Mouse (Mus musculus) embryonic facial prominence, embryonic 11.5 days (tissue): ENCODE measurements around the gene Trpm6. TPM values are rescaled to one million over a fixed set of nuclear protein-coding genes. Genes with fewer than 3 reads are reported as not detected.

Experiments used
- ATAC-seq: fragments of 200-750 bp; cut with Nextera tagmentation; replicated peaks from 2 replicates; pipeline ENCODE4 v1.8.0; 2017; ENCODE audit warnings: low read depth; ENCODE audit not compliant: insufficient number of reproducible peaks, low FRiP score, low TSS enrichment
- DNase-seq: peaks from one replicate; pipeline ENCODE4 v3.0.0-alpha.2; 2015; ENCODE audit warnings: low spot score
- H3K27ac ChIP-seq: fragments of 300-500 bp; sonication (generic); replicated peaks from 2 replicates; pipeline ENCODE4 v1.5.1; 2014; ENCODE audit warnings: mild to moderate bottlenecking, low read depth, low read length, control low read depth
- H3K27me3 ChIP-seq: fragments of 300-500 bp; sonication (generic); 2 replicates; pipeline ENCODE4 v1.6.1; 2014; ENCODE audit warnings: mild to moderate bottlenecking, low read length, moderate library complexity, mixed read lengths; ENCODE audit not compliant: control insufficient read depth, insufficient read depth
- H3K36me3 ChIP-seq: fragments of 300-500 bp; sonication (generic); replicated peaks from 2 replicates; pipeline ENCODE4 v1.6.1; 2014; ENCODE audit warnings: low read depth, mild to moderate bottlenecking, low read length, moderate library complexity, mixed read lengths; ENCODE audit not compliant: control insufficient read depth, insufficient read depth
- H3K4me1 ChIP-seq: fragments of 300-500 bp; sonication (generic); 2 replicates; pipeline ENCODE4 v1.6.1; 2014; ENCODE audit warnings: low read length, mixed read lengths; ENCODE audit not compliant: control insufficient read depth, insufficient read depth
- H3K4me2 ChIP-seq: fragments of 300-500 bp; sonication (generic); 2 replicates; pipeline ENCODE4 v1.6.1; 2014; ENCODE audit warnings: low read depth, mild to moderate bottlenecking, control low read depth, low read length, moderate library complexity
- H3K4me3 ChIP-seq: fragments of 300-500 bp; sonication (generic); 2 replicates; pipeline ENCODE4 v1.5.1; 2014; ENCODE audit warnings: low read depth, low read length, control low read depth
- H3K9ac ChIP-seq: fragments of 300-500 bp; sonication (generic); replicated peaks from 2 replicates; pipeline ENCODE4 v1.6.1; 2014; ENCODE audit warnings: mild to moderate bottlenecking, control low read depth, low read length
- H3K9me3 ChIP-seq: fragments of 300-500 bp; sonication (generic); replicated peaks from 2 replicates; pipeline ENCODE4 v1.6.1; 2016; ENCODE audit warnings: mild to moderate bottlenecking, low read length, inconsistent platforms, mixed read lengths; ENCODE audit not compliant: control insufficient read depth
- WGBS: fragments of 180-500 bp; shearing (Covaris S2); extraction: QIAGEN DNeasy Blood & Tissue Kit; methylation state at CpG from one replicate; pipeline ENCODE4 v1.1.7; 2014; 5-methylcytosine and 5-hydroxymethylcytosine counted together
- polyA plus RNA-seq: library from polyadenylated mRNA; unstranded; fragments of >200 nt; fragmentation: Nextera tagmentation; extraction: Ambion mirVana; gene quantifications from 2 replicates; pipeline ENCODE4 v1.2.1, GENCODE M21; 2014

The Trpm6 gene
- polyA plus RNA-seq, 1 experiment from 2014 or later, result 0.66 TPM

DNA sequence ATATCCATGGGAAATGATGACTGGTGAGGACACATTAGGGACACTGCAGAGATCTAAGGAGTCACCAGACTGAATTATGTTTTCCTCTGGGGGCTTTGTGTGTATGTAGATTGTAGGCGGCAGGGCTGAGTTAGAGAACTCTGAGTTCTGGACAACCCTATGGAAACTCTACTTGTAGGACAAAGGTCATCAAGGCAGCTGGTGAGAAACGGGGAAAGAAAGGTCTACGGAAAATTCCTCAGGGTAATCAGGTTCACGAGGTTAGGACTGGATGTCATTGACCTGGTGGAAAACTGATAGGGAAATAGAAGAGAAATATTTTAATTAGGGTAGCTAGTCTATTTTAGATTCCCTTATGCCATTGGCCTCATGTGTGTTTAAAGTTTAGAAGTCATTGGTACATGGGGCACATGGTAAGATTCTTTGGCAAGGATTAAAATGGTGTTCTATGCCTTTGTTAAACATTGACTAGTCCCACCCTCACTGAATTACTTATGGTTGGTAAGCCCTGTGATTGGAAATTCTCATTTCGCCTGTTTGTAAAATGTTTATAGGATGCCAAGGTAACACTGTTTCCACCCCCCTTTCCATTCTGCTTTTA, 23.2 kb downstream of the Trpm6 start:
- no peaks in the 10 kb centered on the region for H3K4me1 ChIP-seq
- ATAC-seq (no peak), DNase-seq (no peak)
- no peak overlapping the region for H3K4me3 ChIP-seq
- no peaks in the 10 kb centered on the region for H3K27me3 ChIP-seq
- no peak overlapping the region for H3K4me2 ChIP-seq
- H3K27ac ChIP-seq, result no peak overlapping the region
- no peak overlapping the region for H3K9ac ChIP-seq
- 70% methylated on average over 5 of the region's 5 CpGs for WGBS
- H3K9me3 ChIP-seq, result no peaks in the 10 kb centered on the region
- H3K36me3 ChIP-seq, result no peaks in the 10 kb centered on the region

DNA sequence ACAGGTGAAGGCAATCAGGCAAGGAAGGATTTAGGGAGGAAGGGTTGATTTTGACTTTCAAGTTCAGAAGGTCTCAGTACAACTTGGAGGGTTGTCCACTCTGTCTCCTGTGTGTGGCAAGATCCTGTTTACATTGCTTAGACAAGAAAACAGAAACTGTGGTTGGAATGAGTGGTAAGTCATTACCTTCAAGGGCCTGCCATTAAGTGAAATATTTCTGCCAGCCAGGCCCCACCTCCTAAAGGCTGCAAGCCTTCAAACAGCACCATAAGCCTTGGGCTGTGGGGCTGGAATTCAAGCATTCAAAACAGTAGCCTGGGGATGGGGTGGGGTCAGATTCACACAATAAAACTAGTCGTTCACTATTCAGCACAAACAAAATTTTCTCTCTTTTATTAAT, 24.3 kb downstream of the Trpm6 start:
- ATAC-seq (no peak), DNase-seq (no peak)
- H3K4me3 ChIP-seq, result no peak overlapping the region
- no peaks in the 10 kb centered on the region for H3K27me3 ChIP-seq
- no peaks in the 10 kb centered on the region for H3K9me3 ChIP-seq
- no peaks in the 10 kb centered on the region for H3K36me3 ChIP-seq
- no peak overlapping the region for H3K27ac ChIP-seq
- H3K4me1 ChIP-seq, result no peaks in the 10 kb centered on the region
- H3K9ac ChIP-seq, result no peak overlapping the region
- WGBS, result 56% methylated on average over 1 of the region's 1 CpGs
- no peak overlapping the region for H3K4me2 ChIP-seq

DNA sequence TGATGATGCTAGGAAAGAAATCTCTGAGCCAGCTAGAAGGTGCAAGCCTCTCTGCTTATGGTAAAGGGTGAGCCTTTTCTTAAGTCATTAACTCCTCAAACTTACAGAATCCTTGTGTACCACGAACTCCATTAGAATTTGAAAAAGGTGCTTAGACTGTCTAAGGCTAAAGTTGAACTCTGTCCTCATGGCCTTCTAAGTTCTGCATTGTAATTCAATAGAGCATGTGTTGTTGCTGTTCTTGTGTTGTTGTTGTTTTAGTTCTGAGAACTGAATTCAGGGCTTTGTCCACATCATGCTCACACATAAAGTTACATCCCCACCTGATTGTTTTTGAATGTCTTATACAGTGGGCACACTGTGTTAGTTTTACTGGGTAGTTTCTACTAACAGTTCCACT, 49.9 kb downstream of the Trpm6 start:
- H3K27ac ChIP-seq, result no peak overlapping the region
- no peaks in the 10 kb centered on the region for H3K9me3 ChIP-seq
- no peak for ATAC-seq
- no peaks in the 10 kb centered on the region for H3K4me1 ChIP-seq
- H3K36me3 ChIP-seq, result no peaks in the 10 kb centered on the region
- no peaks in the 10 kb centered on the region for H3K27me3 ChIP-seq
- no peak overlapping the region for H3K4me2 ChIP-seq
- no peak overlapping the region for H3K9ac ChIP-seq
- H3K4me3 ChIP-seq, result no peak overlapping the region
- WGBS, result 76% methylated on average over 1 of the region's 1 CpGs
- no peak for DNase-seq

DNA sequence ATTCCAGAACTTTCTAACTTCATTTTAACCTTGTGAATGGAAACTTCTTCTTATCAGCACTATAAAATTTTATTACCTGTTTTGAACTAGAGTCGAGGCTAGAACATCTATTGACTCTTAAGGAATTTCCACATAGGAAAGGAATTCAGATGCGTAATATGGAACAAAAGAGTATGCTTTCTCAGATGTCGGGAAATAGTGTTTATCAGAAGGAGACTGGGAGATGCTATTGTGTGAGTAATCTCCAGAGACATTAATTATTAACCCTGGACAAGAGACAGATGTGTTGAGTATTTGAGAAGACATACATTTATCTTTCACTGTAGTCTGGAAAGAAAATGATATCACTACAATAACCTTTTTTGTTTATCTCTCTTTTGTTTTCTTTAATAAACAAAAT, 61.5 kb downstream of the Trpm6 start:
- Histone ChIP-seq H3K27ac (no peak overlapping the region), H3K9ac (no peak overlapping the region), H3K4me1 (no peaks in the 10 kb centered on the region), H3K9me3 (no peaks in the 10 kb centered on the region), H3K4me3 (no peak overlapping the region), H3K36me3 (no peaks in the 10 kb centered on the region), H3K27me3 (no peaks in the 10 kb centered on the region), H3K4me2 (no peak overlapping the region)
- 81% methylated on average over 3 of the region's 3 CpGs for WGBS
- DNase-seq (no peak), ATAC-seq (no peak)

DNA sequence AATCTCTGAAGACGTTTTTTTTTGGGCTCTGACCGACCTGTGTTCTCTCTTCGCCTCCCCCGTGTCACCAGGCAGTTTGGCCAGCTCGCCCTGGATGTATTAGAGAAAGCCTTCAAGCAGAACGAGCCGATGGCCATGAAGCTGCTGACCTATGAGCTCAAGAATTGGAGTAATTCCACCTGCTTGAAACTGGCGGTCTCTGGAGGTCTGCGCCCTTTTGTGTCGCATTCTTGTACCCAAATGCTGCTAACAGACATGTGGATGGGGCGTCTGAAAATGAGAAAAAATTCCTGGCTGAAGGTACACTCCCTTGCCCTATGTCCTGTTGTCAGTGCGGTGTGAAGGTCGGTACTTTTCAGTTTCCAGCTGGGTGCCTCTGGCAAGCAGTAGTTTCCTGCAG, 65.4 kb downstream of the Trpm6 start:
- ATAC-seq (no peak), DNase-seq (no peak)
- H3K27me3 ChIP-seq, result no peaks in the 10 kb centered on the region
- no peak overlapping the region for H3K4me3 ChIP-seq
- no peak overlapping the region for H3K4me2 ChIP-seq
- no peaks in the 10 kb centered on the region for H3K36me3 ChIP-seq
- no peaks in the 10 kb centered on the region for H3K9me3 ChIP-seq
- no peak overlapping the region for H3K9ac ChIP-seq
- WGBS, result 82% methylated on average over 13 of the region's 13 CpGs
- no peaks in the 10 kb centered on the region for H3K4me1 ChIP-seq
- H3K27ac ChIP-seq, result no peak overlapping the region

DNA sequence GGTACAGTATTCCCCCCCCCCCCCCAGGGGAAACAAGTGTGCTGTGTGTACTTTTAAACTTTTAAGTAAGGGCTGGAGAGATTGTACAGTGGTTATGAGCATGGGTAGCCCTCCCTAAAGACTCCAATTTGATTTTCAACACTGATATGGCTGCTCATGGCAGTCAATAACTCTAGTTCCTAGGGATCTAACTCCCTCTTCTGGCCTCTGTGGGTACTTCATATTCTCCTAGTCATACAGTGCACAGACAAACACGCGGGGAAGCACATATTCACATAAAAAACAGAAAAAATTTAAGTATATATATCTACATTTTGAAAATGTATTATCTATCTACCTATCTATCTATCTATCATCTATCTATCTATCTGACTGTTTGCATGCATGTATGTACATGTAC, 67.6 kb downstream of the Trpm6 start:
- H3K27ac ChIP-seq, result no peak overlapping the region
- WGBS, result 70% methylated on average over 2 of the region's 2 CpGs
- H3K9ac ChIP-seq, result no peak overlapping the region
- H3K4me2 ChIP-seq, result no peak overlapping the region
- H3K36me3 ChIP-seq, result no peaks in the 10 kb centered on the region
- no peak for DNase-seq
- H3K4me3 ChIP-seq, result no peak overlapping the region
- no peaks in the 10 kb centered on the region for H3K4me1 ChIP-seq
- no peaks in the 10 kb centered on the region for H3K9me3 ChIP-seq
- H3K27me3 ChIP-seq, result no peaks in the 10 kb centered on the region
- ATAC-seq, result no peak

DNA sequence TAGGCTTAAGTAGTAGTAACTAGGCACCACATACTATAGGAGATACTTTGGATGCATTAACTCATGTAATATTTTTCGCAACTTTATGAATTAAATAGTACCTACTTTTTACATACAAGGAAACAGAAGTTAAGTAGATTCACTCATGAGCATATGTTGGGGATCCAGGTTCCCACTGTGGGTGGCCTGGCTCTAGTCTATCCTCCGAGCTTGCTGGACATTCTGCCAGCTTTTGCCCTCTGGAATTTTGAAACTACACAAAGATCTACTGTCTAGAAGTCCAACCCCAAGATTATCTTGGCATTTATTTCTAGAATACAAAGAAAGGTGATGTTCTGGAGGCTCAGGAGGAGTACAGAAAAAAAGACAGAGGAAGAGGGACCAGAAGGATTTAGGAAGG, 78.8 kb downstream of the Trpm6 start:
- Histone ChIP-seq H3K4me1 (no peaks in the 10 kb centered on the region), H3K4me2 (no peak overlapping the region), H3K9ac (no peak overlapping the region), H3K9me3 (no peaks in the 10 kb centered on the region), H3K36me3 (no peaks in the 10 kb centered on the region), H3K27ac (no peak overlapping the region), H3K4me3 (no peak overlapping the region), H3K27me3 (no peaks in the 10 kb centered on the region)
- no peak for ATAC-seq
- DNase-seq, result no peak
- 74% methylated on average over 2 of the region's 2 CpGs for WGBS

DNA sequence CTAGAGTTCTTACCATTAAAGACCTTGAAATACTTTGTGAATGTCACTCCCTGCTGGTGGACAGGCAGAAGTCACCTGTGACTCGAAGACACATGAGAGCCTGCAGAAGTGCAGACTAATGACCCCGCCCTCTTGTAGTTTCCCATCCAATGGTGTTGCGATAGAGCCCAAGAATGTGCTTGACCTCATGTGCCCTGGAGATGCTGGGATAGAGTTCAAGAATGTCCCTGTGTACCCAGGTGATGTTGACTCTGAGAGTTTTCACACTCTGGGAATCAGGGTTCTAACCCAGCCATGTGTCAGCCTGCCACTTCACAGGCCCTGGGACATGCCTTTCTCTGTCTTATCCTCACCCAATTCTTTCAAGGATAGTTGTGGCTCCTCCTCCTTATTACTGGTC, 81.4 kb downstream of the Trpm6 start:
- WGBS, result 84% methylated on average over 3 of the region's 3 CpGs
- ATAC-seq (no peak), DNase-seq (no peak)
- H3K36me3 ChIP-seq, result no peaks in the 10 kb centered on the region
- no peaks in the 10 kb centered on the region for H3K27me3 ChIP-seq
- no peak overlapping the region for H3K27ac ChIP-seq
- H3K4me3 ChIP-seq, result no peak overlapping the region
- H3K4me1 ChIP-seq, result no peaks in the 10 kb centered on the region
- no peak overlapping the region for H3K9ac ChIP-seq
- no peak overlapping the region for H3K4me2 ChIP-seq
- H3K9me3 ChIP-seq, result no peaks in the 10 kb centered on the region
